Mouse (Mus musculus) spleen, adult 2 months (tissue): ENCODE measurements at regions not wholly inside any gene's neighbourhood (a gene's known extent, or its start where the extent isn't known, plus 50 kb on each side); places are given as distances from the start of the nearest gene placed in this dataset.

Source experiments
- CTCF ChIP-seq: fragments of 200-500 bp; IDR thresholded peaks from 2 replicates; pipeline ENCODE4 v1.5.1; 2011; ENCODE audit warnings: mild to moderate bottlenecking, inconsistent platforms; ENCODE audit not compliant: insufficient read depth, insufficient read length, insufficient replicate concordance; ENCODE audit errors: extremely low read depth
- POLR2A ChIP-seq: fragments of 200-500 bp; IDR thresholded peaks from 2 replicates; pipeline ENCODE4 v1.6.1; 2011; ENCODE audit warnings: low read depth, low read length, inconsistent platforms

GRCm38 (mm10) chr1:161345111-161345510 lies 50.1 kb upstream of the Tnfsf4 start:
- TF ChIP-seq CTCF (no peak), POLR2A (no peak)
